Mouse (Mus musculus): Measurements from ENCODE around the gene Unc119b.
A peak's percentile ranks its signal among the peaks of the same experiment; 100 is the strongest.

Unc119b gene

GRCm38 (mm10) chr5:115133358-115134066, 1.3 kb downstream of the Unc119b start:
- Histone ChIP-seq H3K27me3 (ENCODE audit: insufficient read depth, low read length) (peaks cover 8% of the 10 kb centered on the region; the same call in 1 of the 2 replicates), H3K36me3 (ENCODE audit: insufficient read depth, low read length) (peaks cover 44% of the 10 kb centered on the region), H3K4me3 (replicated peaks; ENCODE audit: low read length) (peak overlapping the region; percentile 88), H3K4me1 (replicated peaks; ENCODE audit: low read depth, low read length) (peaks cover 28% of the 10 kb centered on the region), H3K9me3 (ENCODE audit: low read length) (0 out of 2 replicates have a peak, but pooled peaks cover 4% of the 10 kb centered on the region)
- TF ChIP-seq POU5F1 (IDR thresholded peaks at IDR 0.05; ENCODE audit: borderline replicate concordance, low read length): no peak
- TF ChIP-seq NANOG (IDR thresholded peaks at IDR 0.05; ENCODE audit: borderline replicate concordance, low read length): no peak
- no peak for TF ChIP-seq CTCF (conservative IDR thresholded peaks at IDR 0.05; ENCODE audit: low read length)

GRCm38 (mm10) chr5:115132465-115132864, 2.3 kb downstream of the Unc119b start:
- Histone ChIP-seq H3K27me3 (ENCODE audit: insufficient read depth, low read length) (peaks cover 8% of the 10 kb centered on the region; the same call in 1 of the 2 replicates), H3K9me3 (ENCODE audit: low read length) (0 out of 2 replicates have a peak, but pooled peaks cover 4% of the 10 kb centered on the region), H3K36me3 (ENCODE audit: insufficient read depth, low read length) (peaks cover 54% of the 10 kb centered on the region), H3K4me1 (replicated peaks; ENCODE audit: low read depth, low read length) (peaks cover 38% of the 10 kb centered on the region), H3K4me3 (replicated peaks; ENCODE audit: low read length) (no peak overlapping the region)
- TF ChIP-seq NANOG (IDR thresholded peaks at IDR 0.05; ENCODE audit: borderline replicate concordance, low read length) (no peak), CTCF (conservative IDR thresholded peaks at IDR 0.05; ENCODE audit: low read length) (no peak), POU5F1 (IDR thresholded peaks at IDR 0.05; ENCODE audit: borderline replicate concordance, low read length) (no peak)

DNA sequence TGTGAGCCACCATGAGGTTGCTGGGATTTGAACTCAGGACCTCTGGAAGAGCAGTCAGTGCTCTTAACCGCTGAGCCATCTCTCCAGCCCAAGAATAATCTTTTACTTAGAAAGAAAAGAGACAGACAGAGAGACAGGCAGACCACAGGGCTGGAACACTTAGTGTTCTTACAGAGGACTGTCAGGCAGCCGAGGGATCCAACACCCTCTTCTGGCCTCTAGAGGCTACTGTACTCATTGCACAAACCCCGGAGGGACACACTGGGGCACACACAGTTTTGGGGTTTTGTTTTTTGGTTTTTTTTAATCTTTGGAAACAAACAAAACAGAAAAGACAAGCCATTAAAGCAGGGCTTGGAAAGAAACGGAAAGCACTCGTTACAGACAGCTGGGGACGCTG, 5.4 kb downstream of the Unc119b start:
- peak; percentile 27 for TF ChIP-seq CTCF (conservative IDR thresholded peaks at IDR 0.05; ENCODE audit: low read length)
- no peak for TF ChIP-seq POU5F1 (IDR thresholded peaks at IDR 0.05; ENCODE audit: borderline replicate concordance, low read length)
- H3K4me3 ChIP-seq (replicated peaks; ENCODE audit: low read length): no peak overlapping the region

DNA sequence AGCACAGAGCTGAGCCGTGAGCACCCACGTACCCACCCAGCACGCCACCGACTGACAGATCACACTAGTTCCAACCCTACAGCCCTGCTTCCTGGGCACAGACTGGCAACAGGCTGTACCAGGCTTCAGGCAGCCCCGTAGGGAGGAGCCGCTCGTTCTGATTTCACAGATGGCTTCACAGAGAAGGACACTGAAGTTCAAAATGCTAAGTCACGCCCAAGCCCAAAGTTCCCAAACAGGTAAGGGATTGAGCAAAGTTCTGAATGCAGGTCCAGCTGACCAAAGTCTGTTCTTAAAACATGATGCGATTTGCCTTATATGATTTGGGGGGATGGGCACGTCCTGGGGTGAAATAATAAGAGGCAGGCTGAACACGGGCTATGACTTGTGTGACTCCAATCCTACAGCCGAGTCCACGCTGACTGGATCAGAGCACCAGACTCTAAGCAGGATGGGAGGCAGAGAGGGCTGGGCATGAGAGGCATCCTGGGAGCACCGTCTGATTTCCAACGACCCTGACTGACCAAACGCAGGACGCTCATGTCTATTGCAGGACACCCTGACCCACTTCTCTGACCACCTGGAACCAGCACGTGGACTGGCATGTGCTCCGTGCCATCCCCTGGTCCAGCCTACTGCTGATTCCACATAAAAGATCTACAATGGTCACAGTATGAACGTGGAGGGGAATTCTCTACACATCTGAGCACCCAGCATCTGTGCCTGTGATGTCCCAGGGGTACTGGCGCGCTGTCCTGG, 7.2 kb downstream of the Unc119b start:
- TF ChIP-seq POU5F1 (IDR thresholded peaks at IDR 0.05; ENCODE audit: borderline replicate concordance, low read length): no peak
- TF ChIP-seq CTCF (conservative IDR thresholded peaks at IDR 0.05; ENCODE audit: low read length): no peak
- no peak for TF ChIP-seq NANOG (IDR thresholded peaks at IDR 0.05; ENCODE audit: borderline replicate concordance, low read length)
- Histone ChIP-seq H3K27me3 (ENCODE audit: insufficient read depth, low read length) (no peaks in the 10 kb centered on the region), H3K4me3 (replicated peaks; ENCODE audit: low read length) (peak overlapping the region; percentile 35; the same call in 1 of the 2 replicates), H3K36me3 (ENCODE audit: insufficient read depth, low read length) (peaks cover 95% of the 10 kb centered on the region), H3K9me3 (ENCODE audit: low read length) (no peaks in the 10 kb centered on the region), H3K4me1 (replicated peaks; ENCODE audit: low read depth, low read length) (peaks cover 55% of the 10 kb centered on the region)

More for the DNA sequence above, 5.4 kb downstream of the Unc119b start:
- Histone ChIP-seq H3K27me3 (ENCODE audit: insufficient read depth, low read length) (peaks cover 6% of the 10 kb centered on the region; the same call in 1 of the 2 replicates), H3K4me1 (replicated peaks; ENCODE audit: low read depth, low read length) (peaks cover 67% of the 10 kb centered on the region), H3K36me3 (ENCODE audit: insufficient read depth, low read length) (peaks cover 84% of the 10 kb centered on the region), H3K9me3 (ENCODE audit: low read length) (no peaks in the 10 kb centered on the region)

DNA sequence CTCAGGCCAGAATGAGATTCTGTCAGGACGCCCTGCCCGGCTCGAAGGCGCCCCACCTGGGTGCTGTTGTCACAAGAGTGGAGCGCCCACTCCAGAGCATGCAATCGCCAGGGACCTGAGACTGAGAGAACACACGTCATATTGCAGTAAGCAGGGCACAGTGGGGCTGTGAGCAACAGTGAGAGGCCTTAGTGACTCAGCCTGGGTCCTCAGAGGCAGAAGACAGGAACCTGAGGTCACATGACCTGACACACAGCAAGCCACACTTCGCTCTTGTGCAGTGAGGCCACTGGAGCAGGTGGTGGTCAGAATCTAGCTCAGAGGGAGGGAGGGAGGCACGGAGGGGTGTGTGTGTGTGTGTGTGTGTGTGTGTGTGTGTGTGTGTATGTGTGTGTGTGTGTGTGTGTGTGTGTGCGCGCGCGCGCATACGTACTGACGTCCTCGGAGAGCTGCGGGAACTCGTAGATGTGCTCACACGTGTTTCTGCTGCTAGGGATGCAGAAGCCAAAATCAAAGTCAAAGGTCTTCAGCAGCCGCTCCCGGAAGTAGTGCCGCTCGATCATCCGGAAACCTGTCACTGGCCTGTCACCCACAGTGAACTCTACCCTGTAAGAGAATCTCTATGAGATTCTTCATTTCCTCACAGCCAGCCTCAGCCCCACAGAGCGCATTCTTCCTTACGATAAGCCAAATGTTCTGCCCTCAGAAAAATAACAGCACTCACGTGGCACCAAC, 8.0 kb downstream of the Unc119b start:
- peaks cover 95% of the 10 kb centered on the region for H3K36me3 ChIP-seq (ENCODE audit: insufficient read depth, low read length)
- H3K9me3 ChIP-seq (ENCODE audit: low read length): no peaks in the 10 kb centered on the region
- H3K4me1 ChIP-seq (replicated peaks; ENCODE audit: low read depth, low read length): peaks cover 55% of the 10 kb centered on the region
- peak overlapping the region; percentile 35; the same call in 1 of the 2 replicates for H3K4me3 ChIP-seq (replicated peaks; ENCODE audit: low read length)
- TF ChIP-seq NANOG (IDR thresholded peaks at IDR 0.05; ENCODE audit: borderline replicate concordance, low read length): no peak
- TF ChIP-seq CTCF (conservative IDR thresholded peaks at IDR 0.05; ENCODE audit: low read length): no peak
- TF ChIP-seq POU5F1 (IDR thresholded peaks at IDR 0.05; ENCODE audit: borderline replicate concordance, low read length): no peak
- no peaks in the 10 kb centered on the region for H3K27me3 ChIP-seq (ENCODE audit: insufficient read depth, low read length)

DNA sequence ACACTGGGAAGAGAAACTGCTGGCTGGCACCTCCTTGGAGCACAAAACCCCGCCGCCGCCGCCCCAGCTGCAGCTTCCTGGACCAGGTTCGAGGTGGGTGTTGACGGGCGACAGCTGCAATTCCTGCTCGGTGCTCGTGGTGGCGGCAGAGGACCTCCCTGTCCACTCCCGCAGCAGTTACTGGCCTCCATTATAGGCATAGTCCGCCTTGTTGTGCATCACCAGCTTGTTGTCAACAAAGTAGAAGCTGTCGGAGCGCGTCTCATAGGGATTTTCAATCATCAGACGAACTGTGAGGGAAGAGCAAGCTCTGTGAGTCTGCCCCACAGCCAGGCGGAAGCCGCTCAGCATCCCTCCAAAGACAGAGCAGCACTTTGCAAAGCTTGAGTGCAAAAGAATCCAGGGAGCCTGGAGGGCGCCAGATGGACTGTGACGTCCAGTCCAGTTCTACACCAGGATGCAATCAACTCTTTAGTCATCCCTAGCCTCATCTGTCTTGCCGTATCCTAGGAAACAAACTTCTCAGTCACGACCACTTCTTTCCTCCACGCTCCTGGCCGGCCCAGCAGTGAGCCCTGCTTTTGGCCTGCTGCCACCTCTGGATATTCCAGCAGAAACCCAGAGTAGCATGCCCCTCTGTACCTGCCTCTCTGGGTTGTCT, 9.4 kb downstream of the Unc119b start:
- Histone ChIP-seq H3K36me3 (ENCODE audit: insufficient read depth, low read length) (peaks cover 81% of the 10 kb centered on the region), H3K4me3 (replicated peaks; ENCODE audit: low read length) (peak overlapping the region; percentile 35; the same call in 1 of the 2 replicates), H3K4me1 (replicated peaks; ENCODE audit: low read depth, low read length) (peaks cover 60% of the 10 kb centered on the region), H3K27me3 (ENCODE audit: insufficient read depth, low read length) (no peaks in the 10 kb centered on the region), H3K9me3 (ENCODE audit: low read length) (no peaks in the 10 kb centered on the region)
- TF ChIP-seq POU5F1 (IDR thresholded peaks at IDR 0.05; ENCODE audit: borderline replicate concordance, low read length): no peak
- peak; percentile 78 for TF ChIP-seq CTCF (conservative IDR thresholded peaks at IDR 0.05; ENCODE audit: low read length)

GRCm38 (mm10) chr5:115124690-115125089, 10.1 kb downstream of the Unc119b start:
- no peaks in the 10 kb centered on the region for H3K27me3 ChIP-seq (ENCODE audit: insufficient read depth, low read length)
- H3K9me3 ChIP-seq (ENCODE audit: low read length): no peaks in the 10 kb centered on the region
- H3K36me3 ChIP-seq (ENCODE audit: insufficient read depth, low read length): peaks cover 75% of the 10 kb centered on the region
- peaks cover 60% of the 10 kb centered on the region for H3K4me1 ChIP-seq (replicated peaks; ENCODE audit: low read depth, low read length)
- TF ChIP-seq NANOG (IDR thresholded peaks at IDR 0.05; ENCODE audit: borderline replicate concordance, low read length): no peak
- no peak for TF ChIP-seq CTCF (conservative IDR thresholded peaks at IDR 0.05; ENCODE audit: low read length)
- TF ChIP-seq POU5F1 (IDR thresholded peaks at IDR 0.05; ENCODE audit: borderline replicate concordance, low read length): no peak
- no peak overlapping the region for H3K4me3 ChIP-seq (replicated peaks; ENCODE audit: low read length)
